9 mouse cellular contexts compared by ENCODE assay signal in genomic region chr11:21178343-21178742, GRCm38 (mm10).
DNase-seq lines count a peak whose midpoint lies in the region; ATAC-seq lines count a peak whose summit lies in the region.
"Had no signal": no experiment of that assay in that cellular context is flagged by ENCODE, and none has a peak within 500 bp of the region (broad histone marks: within the 10 kb centered on the region; RNA-seq: fewer than 3 reads in every experiment).

No protein-coding gene starts in this region.

- no peak overlapping the region for H3K4me3 ChIP-seq in forebrain, embryonic 14.5 days (ENCODE audit: low read depth, low read length)
- no peak overlapping the region for H3K4me3 ChIP-seq in forebrain, embryonic 12.5 days (replicated peaks)

- no peaks in the 10 kb centered on the region for H3K9me3 ChIP-seq in forebrain, embryonic 14.5 days (replicated peaks; ENCODE audit: control insufficient read depth, low read length)
- H3K9me3 ChIP-seq in forebrain, embryonic 12.5 days: no peaks in the 10 kb centered on the region
- H3K9me3 ChIP-seq: G1E had no signal

- 64% methylated on average over 4 of the region's 4 CpGs for WGBS in forebrain, embryonic 14.5 days
- WGBS in forebrain, embryonic 12.5 days: 71% methylated on average over 4 of the region's 4 CpGs

- no peak for ATAC-seq in forebrain, embryonic 14.5 days
- ATAC-seq in forebrain, embryonic 12.5 days (ENCODE audit: low FRiP score): no peak

- H3K4me2 ChIP-seq in forebrain, embryonic 14.5 days (ENCODE audit: low read length): no peak overlapping the region
- H3K4me2 ChIP-seq in forebrain, embryonic 12.5 days: no peak overlapping the region

- H3K4me1 ChIP-seq in forebrain, embryonic 14.5 days (ENCODE audit: control insufficient read depth, insufficient read depth, low read length): no peaks in the 10 kb centered on the region
- H3K4me1 ChIP-seq in forebrain, embryonic 12.5 days: no peaks in the 10 kb centered on the region

- DNase-seq in forebrain, embryonic 14.5 days (ENCODE audit: low spot score): peak; percentile 63
- DNase-seq in right cerebral cortex, adult 18-20 months: peak; percentile 41
- no peak for DNase-seq in right cerebral cortex, postnatal 36 days (ENCODE audit: low spot score in 2 of 2)
- peak; percentile 14 for DNase-seq in cerebellum, adult 8-10 months
- DNase-seq in kidney, adult 9 months: peak; percentile 71
- peak; percentile 67 for DNase-seq in lung, postnatal 14 days
- peak; percentile 80 for DNase-seq in thymus, postnatal 14 days

- no peak overlapping the region for H3K27ac ChIP-seq in forebrain, embryonic 14.5 days (ENCODE audit: low read depth, low read length)
- no peak overlapping the region for H3K27ac ChIP-seq in forebrain, embryonic 12.5 days

- H3K36me3 ChIP-seq in forebrain, embryonic 14.5 days (ENCODE audit: control insufficient read depth, insufficient read depth, low read length): no peaks in the 10 kb centered on the region
- H3K36me3 ChIP-seq in forebrain, embryonic 12.5 days (replicated peaks): no peaks in the 10 kb centered on the region
- H3K36me3 ChIP-seq: G1E had no signal

- no peaks in the 10 kb centered on the region for H3K27me3 ChIP-seq in forebrain, embryonic 14.5 days (replicated peaks; ENCODE audit: control insufficient read depth, insufficient read depth, low read length)
- no peaks in the 10 kb centered on the region for H3K27me3 ChIP-seq in forebrain, embryonic 12.5 days

- no peak overlapping the region for H3K9ac ChIP-seq in forebrain, embryonic 14.5 days (ENCODE audit: low read length)
- H3K9ac ChIP-seq in forebrain, embryonic 12.5 days: no peak overlapping the region

Comparison
In these comparisons a context has a peak if more than half of its experiments do, and no peak if none do; other contexts are left out.
1. DNase-seq: peak in forebrain, embryonic 14.5 days (single experiment), right cerebral cortex, adult 18-20 months (single experiment), cerebellum, adult 8-10 months (single experiment), kidney, adult 9 months (single experiment), lung, postnatal 14 days (single experiment) and thymus, postnatal 14 days (single experiment); none in right cerebral cortex, postnatal 36 days (0 of 2).